Mouse (Mus musculus): Measurements from ENCODE around the gene Cdkn2d.

DNA sequence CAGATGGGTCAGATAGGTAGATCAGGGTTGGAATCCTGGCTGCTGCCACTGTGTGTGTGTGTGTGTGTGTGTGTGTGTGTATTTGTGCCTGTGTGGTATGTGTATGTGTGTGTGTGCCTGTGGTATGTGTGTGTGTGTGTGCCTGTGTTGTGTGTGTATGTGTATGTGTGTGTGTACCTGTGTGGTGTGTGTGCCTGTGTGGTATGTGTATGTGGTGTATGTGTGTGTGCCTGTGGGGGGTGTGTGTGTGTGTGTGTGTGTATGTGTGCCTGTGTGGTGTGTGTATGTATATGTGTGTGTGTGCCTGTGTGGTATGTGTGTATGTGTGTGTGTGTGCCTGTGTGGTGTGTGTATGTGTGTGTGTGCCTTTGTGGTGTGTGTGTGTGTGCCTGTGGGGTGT is 36.5 kb downstream of the Cdkn2d start:
- TF ChIP-seq CTCF (IDR thresholded peaks at IDR 0.05) (no peak), EP300 (IDR thresholded peaks at IDR 0.05) (no peak)

Data from lung, postnatal 0 days (tissue).